Mouse (Mus musculus): Measurements from ENCODE around the gene Bbs9. TPM values are rescaled to one million over a fixed set of nuclear protein-coding genes. Genes with fewer than 3 reads are reported as not detected.
A peak's percentile ranks its signal among the peaks of the same experiment; 100 is the strongest.

The Bbs9 gene
- polyA plus RNA-seq, 1 experiment from 2014 or later = 14.9 TPM

- Histone ChIP-seq H3K4me1 (replicated peaks) (peaks cover 5% of the 10 kb centered on the region; the same call in 1 of the 2 replicates), H3K9ac (no peak overlapping the region), H3K4me3 (no peak overlapping the region), H3K27ac (replicated peaks) (peak overlapping the region; percentile 20; the same call in 1 of the 2 replicates), H3K4me2 (no peak overlapping the region), H3K27me3 (no peaks in the 10 kb centered on the region), H3K36me3 (no peaks in the 10 kb centered on the region), H3K9me3 (no peaks in the 10 kb centered on the region)
- ATAC-seq (ENCODE audit: low read depth) = peak; percentile 59
- WGBS = 43% methylated on average over 1 of the region's 1 CpGs
Measured at GRCm38 (mm10) chr9:22875231-22875630, 399.7 kb downstream of the Bbs9 start.

- no peaks in the 10 kb centered on the region for H3K36me3 ChIP-seq
- H3K4me2 ChIP-seq = no peak overlapping the region
- no peaks in the 10 kb centered on the region for H3K27me3 ChIP-seq
- no peak overlapping the region for H3K9ac ChIP-seq
- H3K4me1 ChIP-seq (replicated peaks) = peaks cover 5% of the 10 kb centered on the region; the same call in 1 of the 2 replicates
- H3K9me3 ChIP-seq = no peaks in the 10 kb centered on the region
- 85% methylated on average over 3 of the region's 3 CpGs for WGBS
- no peak overlapping the region for H3K4me3 ChIP-seq
- no peak for ATAC-seq (ENCODE audit: low read depth)
- H3K27ac ChIP-seq (replicated peaks) = no peak overlapping the region
Measured at GRCm38 (mm10) chr9:22879266-22879665, 403.8 kb downstream of the Bbs9 start.

- no peaks in the 10 kb centered on the region for H3K9me3 ChIP-seq
- no peak overlapping the region for H3K4me2 ChIP-seq
- no peaks in the 10 kb centered on the region for H3K4me1 ChIP-seq (replicated peaks)
- 82% methylated on average over 4 of the region's 4 CpGs for WGBS
- no peak overlapping the region for H3K4me3 ChIP-seq
- no peak overlapping the region for H3K27ac ChIP-seq (replicated peaks)
- no peak overlapping the region for H3K9ac ChIP-seq
- no peak for ATAC-seq (ENCODE audit: low read depth)
- H3K27me3 ChIP-seq = no peaks in the 10 kb centered on the region
- no peaks in the 10 kb centered on the region for H3K36me3 ChIP-seq
Measured at GRCm38 (mm10) chr9:22886351-22886750, 410.8 kb downstream of the Bbs9 start.

- no peaks in the 10 kb centered on the region for H3K4me1 ChIP-seq (replicated peaks)
- no peak overlapping the region for H3K4me2 ChIP-seq
- no peaks in the 10 kb centered on the region for H3K36me3 ChIP-seq
- no peaks in the 10 kb centered on the region for H3K9me3 ChIP-seq
- H3K27ac ChIP-seq (replicated peaks) = no peak overlapping the region
- H3K27me3 ChIP-seq = no peaks in the 10 kb centered on the region
- H3K4me3 ChIP-seq = no peak overlapping the region
- ATAC-seq (ENCODE audit: low read depth) = no peak
- H3K9ac ChIP-seq = no peak overlapping the region
- WGBS = 75% methylated on average over 3 of the region's 3 CpGs
Measured at GRCm38 (mm10) chr9:22905434-22905833, 429.9 kb downstream of the Bbs9 start.

- H3K27me3 ChIP-seq = no peaks in the 10 kb centered on the region
- no peak for ATAC-seq (ENCODE audit: low read depth)
- H3K4me3 ChIP-seq = no peak overlapping the region
- no peaks in the 10 kb centered on the region for H3K9me3 ChIP-seq
- H3K36me3 ChIP-seq = no peaks in the 10 kb centered on the region
- no peak overlapping the region for H3K9ac ChIP-seq
- H3K4me1 ChIP-seq (replicated peaks) = no peaks in the 10 kb centered on the region
- H3K4me2 ChIP-seq = no peak overlapping the region
- no peak overlapping the region for H3K27ac ChIP-seq (replicated peaks)
Measured at GRCm38 (mm10) chr9:22916808-22917207, 441.3 kb downstream of the Bbs9 start.

GRCm38 (mm10) chr9:22935645-22936044 is 460.1 kb downstream of the Bbs9 start:
- H3K4me1 ChIP-seq (replicated peaks) = no peaks in the 10 kb centered on the region
- no peak overlapping the region for H3K4me2 ChIP-seq
- no peaks in the 10 kb centered on the region for H3K36me3 ChIP-seq
- H3K4me3 ChIP-seq = no peak overlapping the region
- no peak for ATAC-seq (ENCODE audit: low read depth)
- H3K27me3 ChIP-seq = no peaks in the 10 kb centered on the region
- H3K9me3 ChIP-seq = no peaks in the 10 kb centered on the region
- H3K9ac ChIP-seq = no peak overlapping the region
- no peak overlapping the region for H3K27ac ChIP-seq (replicated peaks)

Other genes starting within 250 kb of the Bbs9 start
- 5.2 and 5.8 TPM in 2 replicates for gene Zfp599, start 215.8 kb upstream of the Bbs9 start, polyA plus RNA-seq (2015; fragmentation: Nextera tagmentation; extraction: Ambion mirVana)
- 34.1 and 37.9 TPM in 2 replicates for gene Zfp810, start 168.1 kb upstream of the Bbs9 start, polyA plus RNA-seq (2015; fragmentation: Nextera tagmentation; extraction: Ambion mirVana)
- 8.1 and 9.8 TPM in 2 replicates for gene Anln, start 86.5 kb upstream of the Bbs9 start, polyA plus RNA-seq (2015; fragmentation: Nextera tagmentation; extraction: Ambion mirVana)
- gene 9530077C05Rik, start 64.2 kb upstream of the Bbs9 start, polyA plus RNA-seq (2015; fragmentation: Nextera tagmentation; extraction: Ambion mirVana) = 5.4 and 8.9 TPM in 2 replicates
- gene Gm17545, start 21.4 kb upstream of the Bbs9 start, polyA plus RNA-seq (2015; fragmentation: Nextera tagmentation; extraction: Ambion mirVana) = not detected in 2 replicates
- 69.1 and 70.9 TPM in 2 replicates for gene Rp9, start 6.0 kb upstream of the Bbs9 start, polyA plus RNA-seq (2015; fragmentation: Nextera tagmentation; extraction: Ambion mirVana)